Mouse (Mus musculus): ENCODE measurements around the gene Batf2. TPM values are rescaled to one million over a fixed set of nuclear protein-coding genes. Genes with fewer than 3 reads are reported as not detected.
"Not testable (repeated sequence)": the region's sequence is repeated elsewhere in the genome, so short reads cannot be mapped to it uniquely, and the experiment has no call there.

Batf2 gene
- polyA plus RNA-seq, 1 experiment from 2014 or later: 0.11 TPM

DNA sequence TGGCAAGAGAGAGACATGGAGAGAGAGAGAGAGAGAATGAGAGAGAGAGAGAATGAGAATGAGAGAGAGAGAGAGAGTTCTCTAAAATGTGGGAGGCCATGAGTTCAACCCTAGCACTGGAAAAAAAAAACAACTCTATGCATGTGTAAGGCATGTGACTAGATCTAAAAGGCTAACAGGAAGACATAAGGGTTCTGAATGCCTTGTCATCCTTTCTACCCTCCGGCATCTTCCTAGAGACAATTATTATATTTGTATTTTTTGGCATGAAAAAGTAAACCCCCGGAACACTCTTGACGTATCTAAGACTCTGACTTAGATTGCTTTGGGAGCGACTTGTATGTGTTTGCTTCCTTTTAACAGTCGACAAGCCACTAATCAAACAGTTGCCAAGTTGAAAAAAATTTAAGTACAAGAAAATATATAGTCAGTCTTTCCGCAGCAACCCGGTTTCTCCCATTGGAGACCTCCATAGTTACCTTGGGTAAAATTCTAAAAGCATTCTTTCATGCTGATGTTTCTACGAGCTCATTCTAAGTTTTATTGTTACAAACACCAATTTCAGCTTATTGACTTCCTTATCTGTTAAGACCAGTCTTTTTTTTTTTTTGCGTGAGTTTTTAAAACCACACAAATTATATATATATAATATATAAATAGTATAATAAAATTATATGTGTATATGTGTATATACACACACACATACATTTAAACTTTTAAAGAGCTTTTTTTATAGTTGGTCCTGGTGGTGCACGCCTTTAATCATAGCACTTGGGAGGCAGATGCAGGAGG lies 13.8 kb upstream of the Batf2 start:
- 0 out of 2 replicates have a peak, but pooled peaks cover 4% of the 10 kb centered on the region for H3K9me3 ChIP-seq (replicated peaks; ENCODE audit: control insufficient read depth, low read length)
- peak overlapping the region; percentile 72 for H3K4me3 ChIP-seq (ENCODE audit: low read length)
- WGBS: 71% methylated on average over 10 of the region's 10 CpGs
- no peaks in the 10 kb centered on the region for H3K4me1 ChIP-seq (ENCODE audit: control insufficient read depth, insufficient read depth, low read length)
- H3K36me3 ChIP-seq (ENCODE audit: control insufficient read depth, insufficient read depth): no peaks in the 10 kb centered on the region
- H3K27ac ChIP-seq (ENCODE audit: low read length): peak overlapping the region; percentile 94
- ATAC-seq (replicated peaks; ENCODE audit: extremely low read depth, insufficient read depth, low FRiP score): no peak
- no peaks in the 10 kb centered on the region for H3K27me3 ChIP-seq (ENCODE audit: control insufficient read depth, insufficient read depth, low read length)
- H3K4me2 ChIP-seq (ENCODE audit: low read depth, low read length): peak overlapping the region; percentile 73
- H3K9ac ChIP-seq (ENCODE audit: low read length): peak overlapping the region; percentile 81

DNA sequence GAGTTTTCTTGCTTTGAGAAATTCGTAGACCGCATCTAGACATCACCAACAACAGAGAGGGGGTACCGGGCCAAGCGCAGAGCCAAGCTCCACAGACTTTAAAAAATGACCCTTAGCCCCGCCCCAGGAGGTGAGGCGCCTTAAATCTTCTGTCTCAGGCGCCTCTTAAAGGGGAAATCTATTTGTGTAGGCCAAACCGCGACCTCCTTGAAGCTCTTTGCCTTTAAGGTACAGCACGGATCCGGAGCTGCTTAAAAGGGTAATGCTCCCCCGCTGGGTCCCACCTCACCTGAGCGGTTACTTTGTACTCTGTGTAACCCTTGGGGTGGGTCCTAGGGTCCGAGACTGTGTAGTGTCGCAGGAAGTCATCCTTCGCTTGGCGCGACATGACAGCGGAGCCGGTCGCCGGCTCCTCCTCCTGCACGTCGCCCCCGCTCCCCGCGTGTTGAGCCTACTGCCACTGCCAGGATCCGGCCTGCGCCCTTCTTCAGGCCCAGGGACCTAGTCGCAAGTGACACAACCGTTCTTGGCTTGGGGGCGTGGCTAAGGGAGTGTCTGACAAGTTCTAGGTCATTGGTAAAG lies 12.9 kb upstream of the Batf2 start, which contains the start of gene Snx15:
Gene Snx15, minus strand, starts transcription at position 545 of the 582 bp plus-strand sequence.
- Histone ChIP-seq H3K4me2 (ENCODE audit: low read depth, low read length) (peak within 1 kb of the TSS; percentile 73), H3K27ac (ENCODE audit: low read length) (peak within 1 kb of the TSS; percentile 94), H3K9ac (ENCODE audit: low read length) (peak within 1 kb of the TSS; percentile 81), H3K4me1 (ENCODE audit: control insufficient read depth, insufficient read depth, low read length) (no peaks in the 10 kb centered on the region), H3K9me3 (replicated peaks; ENCODE audit: control insufficient read depth, low read length) (0 out of 2 replicates have a peak, but pooled peaks cover 4% of the 10 kb centered on the region), H3K27me3 (ENCODE audit: control insufficient read depth, insufficient read depth, low read length) (no peaks in the 10 kb centered on the region), H3K4me3 (ENCODE audit: low read length) (peak within 1 kb of the TSS; percentile 72), H3K36me3 (ENCODE audit: control insufficient read depth, insufficient read depth) (no peaks in the 10 kb centered on the region)
- WGBS: 0% methylated on average over 32 of the region's 32 CpGs
- peak; percentile 95 for ATAC-seq (replicated peaks; ENCODE audit: extremely low read depth, insufficient read depth, low FRiP score)

DNA sequence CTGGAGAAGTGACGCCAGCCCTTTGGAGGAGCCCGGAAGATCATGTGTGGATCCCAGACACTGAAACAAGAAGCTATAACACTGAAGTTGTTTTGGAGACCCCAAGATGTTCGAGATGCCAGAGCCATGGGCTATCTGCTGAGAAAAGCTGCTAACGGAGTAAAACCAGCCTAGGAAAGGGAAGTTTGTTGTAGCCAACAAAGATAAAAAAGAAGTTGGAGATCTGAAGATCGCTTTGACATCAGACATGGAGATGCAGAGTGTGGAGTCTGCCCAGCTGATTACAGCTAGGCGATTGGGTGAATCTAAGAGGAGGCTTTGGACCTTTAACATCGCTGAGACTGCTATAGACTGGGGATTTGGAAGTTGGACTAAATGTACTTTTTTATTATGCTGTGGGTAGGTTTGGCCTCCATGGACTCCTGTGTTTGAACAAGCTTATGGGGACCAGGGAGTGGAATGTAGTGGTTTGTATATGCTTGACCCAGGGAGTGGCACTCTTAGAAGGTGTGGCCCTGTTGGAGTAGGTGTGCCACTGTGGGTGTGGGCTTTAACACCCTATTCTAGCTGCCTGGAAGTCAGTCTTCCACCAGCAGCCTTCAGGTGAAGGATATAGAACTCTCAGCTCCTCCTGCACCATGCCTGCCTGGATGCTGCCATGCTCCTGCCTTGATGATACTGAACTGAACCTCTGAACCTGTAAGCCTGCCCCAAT lies 10.2 kb upstream of the Batf2 start:
- not testable (repeated sequence) for H3K27ac ChIP-seq (ENCODE audit: low read length); H3K4me2 ChIP-seq (ENCODE audit: low read depth, low read length); H3K27me3 ChIP-seq (ENCODE audit: control insufficient read depth, insufficient read depth, low read length); H3K4me1 ChIP-seq (ENCODE audit: control insufficient read depth, insufficient read depth, low read length); H3K9me3 ChIP-seq (replicated peaks; ENCODE audit: control insufficient read depth, low read length); ATAC-seq (replicated peaks; ENCODE audit: extremely low read depth, insufficient read depth, low FRiP score); H3K36me3 ChIP-seq (ENCODE audit: control insufficient read depth, insufficient read depth); H3K4me3 ChIP-seq (ENCODE audit: low read length); H3K9ac ChIP-seq (ENCODE audit: low read length)
- 72% methylated on average over 7 of the region's 7 CpGs for WGBS

DNA sequence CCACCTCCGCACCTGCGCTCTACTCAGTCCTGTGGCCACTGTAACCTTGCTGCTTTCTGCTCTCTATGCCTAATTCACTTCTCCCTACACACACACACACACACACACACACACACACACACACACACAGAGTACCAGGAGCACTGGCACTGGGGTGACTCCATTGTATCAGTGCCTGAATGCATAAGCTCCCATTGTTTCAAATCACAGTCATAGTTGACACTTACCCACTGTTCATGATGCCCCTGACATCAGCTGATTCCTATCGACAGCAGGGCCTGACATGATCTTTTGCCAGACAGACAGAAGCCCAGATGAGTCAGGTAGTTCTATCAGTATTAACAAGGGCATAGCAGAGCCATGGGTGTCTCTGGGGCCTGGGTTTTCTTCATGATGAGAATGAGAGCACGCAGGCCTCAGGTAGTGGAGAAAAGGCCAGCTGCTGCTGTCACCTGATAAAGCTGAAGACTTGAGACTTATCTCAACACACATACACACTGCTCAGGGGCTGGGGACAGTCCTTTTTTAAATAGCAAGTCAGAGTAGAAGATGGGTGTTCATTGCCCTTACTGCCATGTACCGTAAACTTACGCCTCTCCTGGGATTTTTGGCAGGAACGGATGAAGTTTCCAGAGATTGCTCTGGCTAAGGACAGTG lies 8.5 kb upstream of the Batf2 start:
- Histone ChIP-seq H3K4me2 (ENCODE audit: low read depth, low read length) (no peak overlapping the region), H3K27ac (ENCODE audit: low read length) (no peak overlapping the region), H3K4me1 (ENCODE audit: control insufficient read depth, insufficient read depth, low read length) (no peaks in the 10 kb centered on the region), H3K9me3 (replicated peaks; ENCODE audit: control insufficient read depth, low read length) (no peaks in the 10 kb centered on the region), H3K27me3 (ENCODE audit: control insufficient read depth, insufficient read depth, low read length) (no peaks in the 10 kb centered on the region), H3K36me3 (ENCODE audit: control insufficient read depth, insufficient read depth) (no peaks in the 10 kb centered on the region), H3K4me3 (ENCODE audit: low read length) (no peak overlapping the region), H3K9ac (ENCODE audit: low read length) (no peak overlapping the region)
- no peak for ATAC-seq (replicated peaks; ENCODE audit: extremely low read depth, insufficient read depth, low FRiP score)
- 75% methylated on average over 7 of the region's 7 CpGs for WGBS

DNA sequence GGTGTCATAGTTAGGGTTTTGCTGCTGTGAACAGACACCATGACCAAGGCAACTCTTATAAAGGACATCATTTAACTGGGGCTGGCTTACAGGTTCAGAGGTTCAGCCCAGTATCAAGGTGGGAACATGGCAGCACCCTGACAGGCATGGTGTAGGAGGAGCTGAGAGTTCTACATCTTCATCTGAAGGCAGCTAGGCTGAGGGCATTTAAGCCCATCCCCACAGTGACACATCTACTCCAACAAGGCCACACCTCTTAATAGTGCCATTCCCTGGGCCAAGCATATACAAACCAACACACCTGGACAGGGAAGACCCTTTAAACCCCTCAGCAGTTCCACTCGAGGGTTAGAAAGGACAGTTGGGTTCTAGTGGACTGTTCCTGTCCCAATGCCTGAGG lies 7.6 kb upstream of the Batf2 start:
- 42% methylated on average over 1 of the region's 1 CpGs for WGBS
- ATAC-seq (replicated peaks; ENCODE audit: extremely low read depth, insufficient read depth, low FRiP score); H3K4me2 ChIP-seq (ENCODE audit: low read depth, low read length): not testable (repeated sequence)

DNA sequence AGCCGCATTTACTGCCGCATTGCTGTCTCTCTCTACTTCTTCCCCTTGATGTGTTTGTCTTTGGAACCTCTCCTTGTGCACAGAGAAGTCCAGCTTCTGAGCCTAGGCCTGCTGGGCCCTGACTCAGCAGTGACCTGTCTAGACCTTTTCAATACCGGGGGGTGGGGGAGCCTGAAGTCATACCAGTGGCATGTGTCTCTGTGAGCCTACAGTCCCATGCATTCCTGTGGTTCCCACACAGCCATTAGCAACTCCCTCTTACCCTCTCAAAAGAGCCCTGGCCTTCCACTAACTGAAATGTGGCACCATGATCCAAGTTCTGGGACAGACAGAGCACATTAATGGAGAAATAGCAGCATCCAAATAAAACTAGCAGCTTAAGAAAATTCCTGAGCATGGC lies 4.4 kb upstream of the Batf2 start:
- no peak for ATAC-seq (replicated peaks; ENCODE audit: extremely low read depth, insufficient read depth, low FRiP score)
- no peaks in the 10 kb centered on the region for H3K9me3 ChIP-seq (replicated peaks; ENCODE audit: control insufficient read depth, low read length)
- H3K27ac ChIP-seq (ENCODE audit: low read length): no peak overlapping the region
- H3K9ac ChIP-seq (ENCODE audit: low read length): no peak overlapping the region
- WGBS: 77% methylated on average over 3 of the region's 3 CpGs
- no peaks in the 10 kb centered on the region for H3K27me3 ChIP-seq (ENCODE audit: control insufficient read depth, insufficient read depth, low read length)
- no peaks in the 10 kb centered on the region for H3K36me3 ChIP-seq (ENCODE audit: control insufficient read depth, insufficient read depth)
- peaks cover 6% of the 10 kb centered on the region; the same call in 1 of the 2 replicates for H3K4me1 ChIP-seq (ENCODE audit: control insufficient read depth, insufficient read depth, low read length)
- H3K4me3 ChIP-seq (ENCODE audit: low read length): no peak overlapping the region
- no peak overlapping the region for H3K4me2 ChIP-seq (ENCODE audit: low read depth, low read length)

More for the DNA sequence above, 7.6 kb upstream of the Batf2 start:
- not testable (repeated sequence) for H3K9me3 ChIP-seq (replicated peaks; ENCODE audit: control insufficient read depth, low read length); H3K36me3 ChIP-seq (ENCODE audit: control insufficient read depth, insufficient read depth); H3K4me1 ChIP-seq (ENCODE audit: control insufficient read depth, insufficient read depth, low read length); H3K27ac ChIP-seq (ENCODE audit: low read length); H3K9ac ChIP-seq (ENCODE audit: low read length); H3K4me3 ChIP-seq (ENCODE audit: low read length); H3K27me3 ChIP-seq (ENCODE audit: control insufficient read depth, insufficient read depth, low read length)

DNA sequence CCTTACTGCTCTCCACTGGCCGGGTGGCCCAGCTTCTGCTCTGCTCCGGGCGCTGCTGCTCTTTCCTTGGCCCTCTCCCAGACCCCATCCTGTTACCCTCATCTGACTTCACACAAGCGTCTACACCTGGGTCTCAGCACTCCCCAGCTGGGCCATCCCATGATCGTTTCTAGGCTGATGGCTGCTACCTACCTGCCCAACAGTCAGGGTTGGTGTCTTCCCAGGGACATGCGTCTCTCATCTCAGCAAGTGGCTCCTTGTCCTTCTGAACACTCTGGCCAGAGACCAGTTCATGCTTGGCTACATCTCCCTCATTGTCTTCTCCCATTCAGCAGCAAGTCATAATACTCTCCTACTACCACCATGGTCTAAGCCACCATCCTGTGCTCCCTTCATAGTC lies 1.1 kb upstream of the Batf2 start:
- Histone ChIP-seq H3K4me2 (ENCODE audit: low read depth, low read length) (peak overlapping the region; percentile 89), H3K9me3 (replicated peaks; ENCODE audit: control insufficient read depth, low read length) (0 out of 2 replicates have a peak, but pooled peaks cover 3% of the 10 kb centered on the region), H3K36me3 (ENCODE audit: control insufficient read depth, insufficient read depth) (no peaks in the 10 kb centered on the region), H3K27ac (ENCODE audit: low read length) (no peak overlapping the region), H3K4me3 (ENCODE audit: low read length) (no peak overlapping the region), H3K4me1 (ENCODE audit: control insufficient read depth, insufficient read depth, low read length) (peaks cover 6% of the 10 kb centered on the region; the same call in 1 of the 2 replicates), H3K9ac (ENCODE audit: low read length) (no peak overlapping the region; the same call in 1 of the 2 replicates), H3K27me3 (ENCODE audit: control insufficient read depth, insufficient read depth, low read length) (no peaks in the 10 kb centered on the region)
- 93% methylated on average over 6 of the region's 6 CpGs for WGBS
- ATAC-seq (replicated peaks; ENCODE audit: extremely low read depth, insufficient read depth, low FRiP score): no peak

DNA sequence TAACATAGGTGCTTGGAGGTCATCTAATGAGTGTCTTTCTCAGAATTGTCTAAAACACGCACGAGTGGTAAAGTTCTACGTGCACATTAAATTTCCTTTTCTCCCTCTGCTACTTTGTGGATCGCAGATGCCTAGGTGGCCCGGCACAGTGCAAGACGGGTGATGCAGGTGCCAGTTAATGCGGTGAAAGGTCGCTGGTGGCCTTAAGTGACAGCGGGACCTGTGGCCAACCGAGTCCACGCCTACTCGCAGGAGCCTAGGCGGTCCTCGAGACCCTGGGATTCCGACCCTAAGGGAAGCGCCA lies 457 bp upstream of the Batf2 start:
- ATAC-seq (replicated peaks; ENCODE audit: extremely low read depth, insufficient read depth, low FRiP score): no peak
- 6% methylated on average over 16 of the region's 16 CpGs for WGBS
- 0 out of 2 replicates have a peak, but pooled peaks cover 3% of the 10 kb centered on the region for H3K9me3 ChIP-seq (replicated peaks; ENCODE audit: control insufficient read depth, low read length)
- H3K36me3 ChIP-seq (ENCODE audit: control insufficient read depth, insufficient read depth): no peaks in the 10 kb centered on the region
- peaks cover 6% of the 10 kb centered on the region; the same call in 1 of the 2 replicates for H3K4me1 ChIP-seq (ENCODE audit: control insufficient read depth, insufficient read depth, low read length)
- no peaks in the 10 kb centered on the region for H3K27me3 ChIP-seq (ENCODE audit: control insufficient read depth, insufficient read depth, low read length)
- peak overlapping the region; percentile 86 for H3K9ac ChIP-seq (ENCODE audit: low read length)
- peak overlapping the region; percentile 85 for H3K27ac ChIP-seq (ENCODE audit: low read length)
- peak overlapping the region; percentile 76 for H3K4me3 ChIP-seq (ENCODE audit: low read length)
- H3K4me2 ChIP-seq (ENCODE audit: low read depth, low read length): peak overlapping the region; percentile 89

Measured in heart, embryonic 16.5 days (tissue).